8 mouse cellular contexts compared by ENCODE assay signal in genomic region chr19:22883744-22884317, GRCm38 (mm10).
A peak's percentile ranks its signal among the peaks of the same experiment; 100 is the strongest.
DNase-seq lines count a peak whose midpoint lies in the region; ATAC-seq and TF ChIP-seq lines count a peak whose summit lies in the region.

No protein-coding gene starts in this region.

- H3K9me3 ChIP-seq in liver, embryonic 14.5 days (ENCODE audit: control insufficient read depth, low read length), result no peaks in the 10 kb centered on the region

- no peak for TF ChIP-seq POLR2A in brain, embryonic 14.5 days (IDR thresholded peaks at IDR 0.05; ENCODE audit: borderline replicate concordance, extremely low read depth, insufficient read depth, insufficient read length, poor library complexity, severe bottlenecking)
- TF ChIP-seq POLR2A in embryonic fibroblast, embryonic 13.5 days (IDR thresholded peaks at IDR 0.05; ENCODE audit: low read depth, low read length), result no peak

- no peak overlapping the region for H3K4me3 ChIP-seq in embryonic fibroblast, embryonic 13.5 days (ENCODE audit: insufficient read depth, low read length)
- no peak overlapping the region for H3K4me3 ChIP-seq in liver, embryonic 14.5 days (ENCODE audit: insufficient read depth in 1 of 2, low read depth in 2 of 2, low read length in 2 of 2)

- H3K4me1 ChIP-seq in embryonic fibroblast, embryonic 13.5 days (ENCODE audit: control insufficient read depth, insufficient read depth, low read length), result no peaks in the 10 kb centered on the region
- H3K4me1 ChIP-seq in liver, embryonic 14.5 days (replicated peaks; ENCODE audit: control insufficient read depth in 2 of 2, insufficient read depth in 2 of 2, low read length in 1 of 2), result 0 out of 4 replicates have a peak, but pooled peaks cover 0 to 1% of the 10 kb centered on the region in 2 experiments

- peak; percentile 86 for TF ChIP-seq CTCF in brain, embryonic 14.5 days (IDR thresholded peaks at IDR 0.05; ENCODE audit: borderline replicate concordance, extremely low read depth, insufficient read depth, insufficient read length)
- TF ChIP-seq CTCF in embryonic fibroblast, embryonic 13.5 days (IDR thresholded peaks at IDR 0.05; ENCODE audit: borderline replicate concordance, insufficient read depth, low read length), result peak; percentile 79; the same call in 1 of the 2 replicates
- TF ChIP-seq CTCF in liver, embryonic 14.5 days (IDR thresholded peaks at IDR 0.05; ENCODE audit: low read depth), result peak; percentile 63

- no peaks in the 10 kb centered on the region for H3K36me3 ChIP-seq in liver, embryonic 14.5 days (replicated peaks; ENCODE audit: control insufficient read depth, insufficient read depth, low read depth)

- peak; percentile 77 for DNase-seq in ES-CJ7 (ENCODE audit: low read depth, low spot score)
- DNase-seq in brain, embryonic 14.5 days (ENCODE audit: low read depth), result peak; percentile 88
- DNase-seq in heart, postnatal 10 days, result peak; percentile 64 to 67
- DNase-seq in kidney, postnatal 36 days, result peak; percentile 36 to 55
- DNase-seq in liver, embryonic 14.5 days (ENCODE audit: low read depth in 3 of 3, low spot score in 3 of 3), result no peak
- peak; percentile 81 for DNase-seq in retina, embryonic 14.5 days (ENCODE audit: low spot score)
- no peak for DNase-seq in thymus, postnatal 25 days

- TF ChIP-seq EP300 in liver, embryonic 14.5 days (IDR thresholded peaks at IDR 0.05; ENCODE audit: low read depth), result no peak

- H3K27me3 ChIP-seq in liver, embryonic 14.5 days (ENCODE audit: control insufficient read depth, insufficient read depth, low read length), result no peaks in the 10 kb centered on the region

- H3K27ac ChIP-seq in embryonic fibroblast, embryonic 13.5 days (ENCODE audit: insufficient read depth, low read length), result no peak overlapping the region
- no peak overlapping the region for H3K27ac ChIP-seq in liver, embryonic 14.5 days

- 20% methylated on average over 18 of the region's 18 CpGs for WGBS in liver, embryonic 14.5 days (ENCODE audit: insufficient replicate concordance)

- no peak for ATAC-seq in liver, embryonic 14.5 days (ENCODE audit: insufficient read depth)

- intact Hi-C loops in heart, postnatal 10 days (cut with DNase I), result loop anchor here (1.0 to 10.0 kb wide), 3 partner anchors 249 to 547 kb away; no protein-coding TSS in a partner anchor

- no peak overlapping the region for H3K9ac ChIP-seq in liver, embryonic 14.5 days (replicated peaks)

- H3K4me2 ChIP-seq in liver, embryonic 14.5 days (ENCODE audit: low read depth), result no peak overlapping the region

Comparison
In these comparisons a context has a peak if more than half of its experiments do, and no peak if none do; other contexts are left out.
1. DNase-seq: peak in ES-CJ7 (single experiment), brain, embryonic 14.5 days (single experiment), heart, postnatal 10 days (2 of 2), kidney, postnatal 36 days (2 of 2) and retina, embryonic 14.5 days (single experiment); none in liver, embryonic 14.5 days (0 of 3) and thymus, postnatal 25 days (single experiment).
2. Peak in every context shown above with its lines, with median percentiles within 50 percentile points of each other: CTCF ChIP-seq.